Mouse (Mus musculus): ENCODE data around the gene Ric8b. TPM values are rescaled to one million over a fixed set of nuclear protein-coding genes. Genes with fewer than 3 reads are reported as not detected.

Gene Ric8b
- total RNA-seq, 4 experiments from 2014 or later: 36.0 to 50.3 (median 38.3) TPM

DNA sequence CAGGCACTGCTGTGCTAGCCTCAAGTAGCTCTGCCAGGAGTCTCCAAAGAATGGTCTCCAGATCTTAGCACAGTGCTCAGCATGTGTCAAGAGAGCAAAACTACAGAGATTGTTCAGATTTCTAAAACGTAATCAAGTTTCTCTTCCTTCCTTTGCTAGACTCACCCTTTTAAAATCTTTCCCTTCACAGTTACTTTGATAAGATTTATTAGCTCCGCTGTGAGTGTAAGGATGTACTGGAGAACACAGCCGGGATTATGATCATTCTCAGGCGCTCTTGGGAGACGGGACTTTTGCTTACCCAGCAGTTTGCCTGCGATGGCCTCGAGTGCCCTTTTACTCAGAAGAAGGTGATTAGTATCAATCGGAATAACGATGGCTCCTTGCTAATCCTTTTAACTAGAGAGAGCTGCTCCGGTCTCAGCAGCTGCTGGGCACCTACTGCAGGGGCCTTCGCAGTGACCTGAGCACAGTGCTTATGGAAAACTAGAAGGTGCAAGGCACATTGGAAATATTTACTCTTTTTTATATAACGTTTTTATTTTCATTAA, 43.0 kb downstream of the Ric8b start:
- no peak for DNase-seq (ENCODE audit: low spot score in 2 of 2)

DNA sequence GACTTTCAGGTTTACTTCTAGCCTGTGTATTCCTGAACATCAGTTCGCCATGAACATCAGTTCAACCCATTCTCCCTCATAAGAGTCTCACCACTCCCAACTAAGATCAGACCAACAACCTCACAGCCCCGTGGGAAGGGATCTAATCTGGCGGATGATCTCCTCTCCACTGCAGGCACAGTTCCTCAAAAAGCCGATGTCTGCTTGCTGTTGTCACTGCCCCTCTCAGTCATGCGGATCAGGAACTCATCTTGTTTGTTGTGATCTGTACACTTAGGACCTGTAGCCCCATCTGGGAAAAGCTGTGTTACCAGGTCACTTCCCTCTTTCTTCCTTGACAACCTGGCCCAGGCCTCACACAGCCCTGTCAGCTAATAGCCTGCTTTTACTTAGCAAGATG, 45.7 kb downstream of the Ric8b start:
- DNase-seq (ENCODE audit: low spot score in 2 of 2): no peak

DNA sequence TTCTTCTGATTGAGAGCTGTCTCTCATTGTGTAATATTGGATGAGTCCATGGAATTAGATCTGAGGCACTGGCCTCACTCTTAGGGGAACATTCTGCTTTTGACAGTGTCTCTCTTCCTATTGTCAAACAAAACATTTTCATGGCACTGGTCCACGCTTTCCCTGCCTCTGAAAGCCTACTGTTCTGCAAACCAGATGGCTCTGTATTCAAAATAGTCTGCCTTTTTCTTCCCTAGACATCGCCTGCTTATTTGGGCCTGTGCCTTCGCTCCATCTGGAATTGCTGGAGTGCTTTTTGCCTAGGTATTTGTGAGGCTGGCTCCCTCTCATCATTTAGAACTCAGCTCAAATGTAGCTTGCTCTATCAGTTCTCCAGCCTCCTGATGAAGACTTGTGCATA, 46.3 kb downstream of the Ric8b start:
- no peak for DNase-seq (ENCODE audit: low spot score in 2 of 2)

DNA sequence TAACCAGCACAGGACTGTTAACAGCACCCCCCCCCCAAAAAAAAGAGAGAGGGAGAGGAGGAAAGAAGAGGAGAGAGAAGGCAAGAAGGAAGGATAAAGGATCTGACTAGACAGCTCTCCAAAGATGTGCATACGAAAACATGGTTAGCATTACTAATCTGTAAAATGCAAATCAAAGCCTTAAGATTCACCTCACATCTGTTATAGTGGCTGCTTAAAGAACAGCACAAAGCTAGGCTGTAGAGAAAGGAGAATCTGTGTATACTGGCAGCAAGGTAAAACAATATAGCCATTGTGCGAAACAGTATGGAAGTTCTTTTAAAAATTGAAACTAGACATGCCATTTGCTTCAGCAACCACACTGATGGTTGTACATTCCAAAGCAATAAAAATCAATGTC, 49.1 kb downstream of the Ric8b start:
- DNase-seq (ENCODE audit: low spot score in 2 of 2): no peak

DNA sequence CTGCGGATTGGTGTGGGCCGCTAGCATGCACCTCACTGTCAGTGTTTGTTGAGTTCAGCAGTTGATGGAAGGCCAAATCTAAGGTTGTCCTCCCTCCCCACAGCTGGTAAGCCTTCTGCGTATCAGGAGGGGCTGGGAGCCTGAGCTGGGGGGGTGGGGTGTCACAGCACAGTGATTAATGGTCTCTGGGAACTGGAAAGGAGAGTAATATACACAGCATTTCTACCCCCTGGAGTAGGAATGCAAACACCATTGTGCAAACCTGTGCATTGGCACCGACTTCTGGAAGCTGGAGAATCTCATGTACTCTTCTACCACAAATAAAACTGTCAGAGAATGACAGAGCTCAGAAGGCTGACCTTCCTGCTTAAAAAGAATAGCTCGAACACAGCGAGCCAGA, 50.2 kb downstream of the Ric8b start:
- DNase-seq (ENCODE audit: low spot score in 2 of 2): peak in 1 of 2 experiments; percentile 13

DNA sequence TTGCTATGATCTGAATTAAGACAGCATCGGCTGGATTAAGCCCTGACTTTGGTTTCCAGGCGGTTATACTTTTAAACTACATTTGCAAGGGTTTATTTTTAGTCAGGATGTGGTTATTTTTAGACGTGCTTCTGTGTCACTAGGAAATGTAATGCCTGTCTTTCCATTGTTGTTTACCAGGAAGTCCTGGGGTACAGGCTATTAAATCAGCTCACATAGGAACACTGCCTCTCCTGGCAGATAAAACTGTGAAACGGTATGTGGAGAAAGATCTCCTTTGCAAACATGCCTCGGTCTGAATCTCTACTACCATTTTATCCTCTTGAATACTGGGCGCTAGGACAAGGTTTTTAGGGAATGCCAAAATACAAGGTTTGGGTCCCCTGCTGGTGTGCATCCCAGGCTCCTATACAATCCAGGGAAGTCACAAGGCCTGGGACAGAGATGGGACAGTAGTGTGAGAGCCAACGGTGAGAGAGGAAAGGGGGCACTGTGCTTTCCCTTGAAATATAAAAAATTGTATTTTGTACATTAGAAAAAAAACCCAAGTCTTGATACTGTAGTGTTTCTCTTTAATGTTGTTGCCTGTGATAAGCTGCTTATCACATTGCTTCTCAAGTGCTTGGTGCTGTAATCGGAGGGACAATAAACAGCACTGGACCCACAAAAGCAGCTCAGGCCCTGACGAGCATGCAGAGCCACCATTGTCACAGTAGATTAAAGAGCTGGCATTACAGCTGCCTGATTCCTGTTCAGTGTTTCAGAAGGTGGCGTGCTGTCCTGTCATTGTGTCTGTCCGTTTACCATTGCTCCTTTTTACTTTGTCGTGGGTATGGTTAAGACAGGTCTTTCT, 51.7 kb downstream of the Ric8b start:
- DNase-seq (ENCODE audit: low spot score in 2 of 2): no peak

DNA sequence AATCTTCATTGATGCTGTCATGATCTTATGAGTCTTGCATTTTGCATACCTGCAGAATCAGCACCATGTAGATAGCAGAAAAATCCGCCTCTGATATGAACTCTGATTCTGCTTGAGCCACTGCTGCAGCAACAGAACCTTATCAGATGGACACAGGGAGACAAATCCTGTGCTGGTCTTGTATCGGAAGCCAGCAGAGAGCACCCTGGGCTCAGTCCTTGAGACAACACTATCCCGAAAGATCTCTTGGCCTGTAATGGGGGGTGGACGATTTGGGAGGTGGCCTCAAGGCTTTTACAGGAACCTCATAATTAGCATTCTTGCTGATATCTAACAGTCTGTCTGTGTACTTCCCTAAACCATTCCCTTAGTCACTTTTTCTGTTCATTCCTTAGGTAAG, 57.8 kb downstream of the Ric8b start:
- DNase-seq (ENCODE audit: low spot score in 2 of 2): no peak

DNA sequence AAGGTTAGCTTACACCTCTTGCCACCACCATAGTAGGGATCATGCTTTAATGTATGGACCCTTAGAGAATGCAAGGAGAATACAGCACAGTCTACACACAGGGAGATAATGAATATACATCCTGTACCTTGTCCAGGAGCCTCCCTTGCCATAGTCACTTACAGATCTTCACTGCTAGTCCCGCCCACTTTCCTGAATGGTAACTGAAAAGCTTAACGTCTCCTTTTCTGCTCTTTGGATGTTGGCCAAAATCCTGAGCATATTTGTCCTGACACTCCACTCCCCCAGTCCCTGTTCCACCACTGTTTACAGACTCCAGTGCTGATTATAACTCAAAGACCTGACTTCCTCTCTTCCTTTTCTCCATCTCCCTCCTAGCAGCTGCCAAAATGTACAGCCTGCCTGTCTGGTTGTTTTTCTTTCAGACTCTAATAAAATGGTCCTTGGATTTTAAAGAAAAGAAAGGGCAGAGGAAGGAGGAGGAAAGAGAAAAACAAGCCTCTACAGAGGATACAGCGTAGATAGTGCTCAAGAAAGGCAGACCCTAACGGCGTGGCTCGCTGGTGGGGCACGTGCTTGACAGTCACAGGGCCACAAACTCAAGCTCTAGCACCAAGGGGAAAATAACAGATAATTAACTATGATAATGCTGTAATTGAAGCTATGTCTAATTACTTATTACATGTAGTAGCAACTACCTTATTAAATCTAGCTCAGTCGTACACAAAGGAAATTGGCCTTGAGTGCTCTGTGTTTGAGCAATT, 59.4 kb downstream of the Ric8b start:
- DNase-seq (ENCODE audit: low spot score in 2 of 2): no peak

DNA sequence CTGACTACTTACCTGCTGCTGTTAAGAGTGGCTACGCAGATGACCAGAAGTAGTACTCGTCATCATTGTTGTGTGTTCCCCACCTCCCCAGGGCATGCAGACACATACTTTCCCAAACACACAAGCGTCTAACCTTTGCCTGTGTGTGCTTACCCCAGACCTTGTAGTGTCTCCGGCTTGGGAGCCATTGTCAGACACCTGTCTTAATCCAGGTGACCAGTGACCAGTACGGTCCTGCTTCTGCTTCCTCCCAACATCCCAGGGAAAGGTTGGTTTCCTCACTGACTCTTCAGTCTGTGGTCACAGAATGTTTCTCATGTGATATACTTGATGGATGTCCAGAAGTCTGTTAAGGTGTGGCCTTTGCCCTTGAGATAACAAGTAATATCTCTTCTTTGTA, 62.9 kb downstream of the Ric8b start:
- no peak for DNase-seq (ENCODE audit: low spot score in 2 of 2)

DNA sequence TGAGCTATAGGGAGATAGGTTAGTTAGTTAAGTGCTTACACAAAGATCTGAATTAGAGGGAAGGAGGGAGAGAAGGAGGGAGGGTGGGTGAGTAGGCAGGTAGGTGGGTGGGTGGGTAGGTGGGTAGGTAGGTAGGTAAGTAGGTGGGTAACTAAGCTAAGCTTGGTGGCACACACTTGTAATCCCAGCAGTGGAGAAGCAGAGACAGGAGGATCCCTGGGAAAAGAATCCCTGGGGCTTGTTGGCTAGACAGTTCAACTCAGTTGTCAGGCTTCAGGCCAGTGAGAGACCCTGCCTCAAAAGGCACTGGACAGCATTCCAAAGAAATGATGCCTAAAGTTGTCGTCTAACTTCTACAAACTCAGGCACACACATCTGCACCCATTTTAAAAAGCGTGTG, 64.0 kb downstream of the Ric8b start:
- DNase-seq (ENCODE audit: low spot score in 2 of 2): no peak

DNA sequence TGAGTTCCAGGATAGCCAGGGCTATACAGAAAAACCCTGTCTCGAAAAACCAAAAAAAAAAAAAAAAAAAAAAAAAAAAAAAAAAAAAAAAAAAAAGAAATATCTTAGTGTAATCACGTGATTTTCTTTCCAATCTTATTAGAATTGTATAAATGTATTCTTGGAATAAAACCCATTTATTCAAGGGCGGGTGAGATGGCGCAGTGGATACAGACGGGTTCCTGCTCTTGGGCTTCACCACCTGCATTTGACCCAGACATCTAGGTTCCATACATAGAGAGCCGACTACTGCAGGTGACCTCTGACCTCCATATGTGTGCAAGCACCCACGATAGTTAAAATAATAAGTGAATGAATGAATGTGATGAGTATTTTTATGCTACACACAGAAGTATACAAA, 65.3 kb downstream of the Ric8b start:
- no peak for DNase-seq (ENCODE audit: low spot score in 2 of 2)

DNA sequence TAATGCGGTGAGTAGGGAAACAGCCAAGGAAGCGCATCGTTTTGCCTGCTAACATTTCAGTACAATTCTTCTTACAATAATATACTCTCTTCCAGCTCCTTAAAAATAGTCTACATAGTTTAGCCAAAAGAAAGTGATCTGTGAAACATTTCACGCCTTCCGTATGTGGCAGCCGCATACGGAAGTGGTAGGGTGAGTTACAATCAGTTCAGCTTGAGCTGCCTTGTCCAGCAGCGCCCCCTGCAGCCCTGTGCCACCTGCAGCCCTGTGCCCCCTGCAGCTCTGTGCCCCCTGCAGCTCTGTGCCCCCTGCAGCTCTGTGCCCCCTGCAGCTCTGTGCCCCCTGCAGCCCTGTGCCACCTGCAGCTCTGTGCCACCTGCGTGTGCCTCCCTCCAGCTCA, 68.5 kb downstream of the Ric8b start:
- peak; percentile 44 to 59 for DNase-seq (ENCODE audit: low spot score in 2 of 2)

DNA sequence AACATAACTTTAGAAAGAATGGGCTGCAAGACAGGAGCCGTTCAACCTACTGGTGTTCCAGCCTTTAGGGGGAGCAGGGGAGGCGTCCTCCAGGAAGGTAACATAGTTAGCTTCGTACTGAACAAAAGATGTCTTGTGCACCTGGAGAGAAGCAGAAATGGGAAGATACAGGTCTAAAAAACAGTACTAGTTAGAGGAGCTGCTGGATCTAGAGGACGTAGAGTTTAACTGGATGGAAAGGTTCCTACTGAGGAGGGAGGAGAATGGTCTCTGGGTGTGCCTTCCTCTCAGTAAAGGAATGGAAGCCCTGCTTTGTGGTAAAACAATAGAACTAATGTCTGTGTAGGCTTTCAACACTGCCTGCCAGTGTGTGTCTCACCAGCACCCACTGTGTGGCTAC, 70.2 kb downstream of the Ric8b start:
- no peak for DNase-seq (ENCODE audit: low spot score in 2 of 2)

DNA sequence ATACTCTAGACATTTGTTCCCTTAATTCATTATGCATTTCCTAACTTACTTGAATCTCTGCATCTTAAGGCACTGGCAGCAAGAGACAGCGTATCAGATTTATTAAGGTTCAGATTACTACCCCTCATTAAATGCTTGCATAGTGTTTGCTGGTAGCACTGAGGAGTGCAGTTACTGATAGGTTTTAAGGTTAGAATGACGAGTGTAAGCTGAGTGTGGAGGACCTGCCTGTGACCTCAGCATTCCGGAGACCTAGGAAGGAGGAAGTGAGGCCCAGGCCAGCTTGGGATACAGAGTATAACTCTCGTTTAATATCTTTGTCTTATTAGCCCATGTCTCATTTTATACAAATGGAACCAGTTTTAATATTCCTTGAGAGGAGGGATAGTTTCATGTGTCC, 71.2 kb downstream of the Ric8b start:
- DNase-seq (ENCODE audit: low spot score in 2 of 2): no peak

DNA sequence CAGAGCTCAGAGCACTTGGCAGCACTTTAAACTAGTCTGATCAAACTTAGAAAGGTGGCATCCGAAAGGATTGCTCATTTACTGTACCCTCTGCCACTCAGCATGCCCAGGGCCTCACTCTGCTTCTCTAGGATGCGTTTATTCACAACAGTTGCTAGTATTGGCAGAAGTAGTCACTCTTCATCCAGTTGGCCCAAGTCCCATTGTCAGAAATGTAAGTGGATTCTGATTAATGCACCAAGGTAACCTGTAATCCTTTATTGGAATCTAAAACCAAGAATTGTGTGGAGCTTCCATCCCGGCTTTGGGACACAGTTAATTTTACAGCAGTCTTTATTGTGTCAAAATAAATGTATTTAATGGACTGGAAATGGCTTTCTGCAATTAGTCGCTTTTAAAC, 76.9 kb downstream of the Ric8b start:
- DNase-seq (ENCODE audit: low spot score in 2 of 2): no peak

DNA sequence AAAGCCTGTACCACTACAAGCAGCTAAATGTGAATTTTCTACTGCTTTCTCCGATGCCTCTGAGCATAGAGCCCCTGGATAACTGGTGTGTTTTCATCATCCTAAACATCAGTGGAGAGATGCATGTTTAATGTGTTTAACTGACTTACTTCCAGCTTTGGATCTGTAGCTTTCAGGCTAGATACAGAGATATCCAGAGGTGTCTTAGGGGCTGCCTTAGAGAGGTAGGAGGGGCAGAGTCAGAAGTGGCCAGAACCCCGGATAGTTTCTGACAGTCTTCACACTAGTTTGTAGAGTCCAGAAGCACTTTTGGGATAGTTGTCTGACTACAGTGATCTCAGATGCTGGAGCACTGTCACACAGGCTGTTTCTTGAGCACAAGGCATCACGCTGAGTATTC, 77.6 kb downstream of the Ric8b start:
- DNase-seq (ENCODE audit: low spot score in 2 of 2): no peak

DNA sequence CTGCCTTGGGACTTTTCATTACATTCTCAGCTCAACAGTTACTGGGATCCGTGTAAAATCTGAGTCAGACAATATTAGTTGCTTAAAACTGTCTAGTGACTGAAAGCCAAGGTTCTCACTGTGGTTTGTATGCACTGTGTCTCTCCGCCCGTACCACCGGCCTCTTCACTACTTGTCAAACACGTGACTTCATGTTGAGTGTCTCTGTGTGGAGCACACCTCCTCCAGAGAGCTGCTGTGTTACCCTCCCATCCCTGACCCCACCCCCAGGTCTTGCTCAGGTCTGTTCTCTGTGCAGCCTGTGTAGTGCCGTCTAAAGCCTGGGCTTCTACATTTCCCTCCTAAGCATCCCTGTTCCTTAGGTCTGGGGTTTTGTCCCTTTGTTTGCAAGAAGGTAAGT, 79.0 kb downstream of the Ric8b start:
- no peak for DNase-seq (ENCODE audit: low spot score in 2 of 2)

DNA sequence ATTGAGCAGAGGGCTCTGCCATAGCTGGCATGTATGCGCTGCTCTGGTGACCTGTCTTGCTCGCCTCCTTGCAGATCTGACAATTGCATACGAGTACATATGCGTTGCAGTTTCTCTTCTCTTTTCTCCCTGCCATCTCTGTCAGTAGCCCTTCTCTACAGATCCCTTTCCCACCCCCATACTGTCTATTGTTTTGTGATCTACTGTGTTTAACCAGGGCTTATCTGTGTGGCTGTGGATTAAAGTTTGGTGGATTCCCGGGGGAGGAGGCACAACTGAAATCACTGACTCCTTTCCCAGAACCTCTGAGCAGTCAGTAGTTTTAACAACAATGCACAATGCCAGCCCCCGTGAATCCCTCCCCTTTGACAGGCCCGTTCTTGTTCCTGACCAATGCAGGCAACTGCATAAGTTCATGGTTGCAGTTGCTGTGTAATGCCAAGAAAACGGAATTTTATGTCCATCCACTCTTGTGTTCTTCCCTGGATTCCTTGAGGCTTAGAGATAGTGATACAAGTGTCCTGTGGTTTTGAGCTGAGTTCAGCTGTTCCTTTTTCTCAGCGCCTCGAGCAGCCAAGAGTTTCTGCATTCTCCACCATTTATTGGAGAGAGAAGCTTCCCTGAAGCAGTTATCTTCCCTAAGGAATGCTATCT, 80.3 kb downstream of the Ric8b start:
- DNase-seq (ENCODE audit: low spot score in 2 of 2): no peak

DNA sequence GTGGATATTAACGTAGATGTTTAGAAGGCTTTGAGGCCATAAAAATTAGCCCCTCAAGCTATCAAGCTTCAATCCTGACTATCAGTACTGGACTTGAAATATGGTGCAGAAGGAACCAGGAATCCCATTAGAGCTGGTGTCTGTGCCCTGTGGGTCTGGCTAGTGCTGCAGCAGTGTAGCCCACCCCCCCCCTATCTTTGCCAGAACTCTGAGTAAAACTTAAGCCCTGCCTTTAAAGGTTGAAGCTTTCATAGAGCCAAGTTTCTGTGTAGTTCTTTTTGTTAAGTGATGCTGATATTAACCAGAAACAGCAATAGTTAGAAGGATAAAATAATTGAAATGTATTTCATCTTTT, 80.8 kb downstream of the Ric8b start:
- no peak for DNase-seq (ENCODE audit: low spot score in 2 of 2)

DNA sequence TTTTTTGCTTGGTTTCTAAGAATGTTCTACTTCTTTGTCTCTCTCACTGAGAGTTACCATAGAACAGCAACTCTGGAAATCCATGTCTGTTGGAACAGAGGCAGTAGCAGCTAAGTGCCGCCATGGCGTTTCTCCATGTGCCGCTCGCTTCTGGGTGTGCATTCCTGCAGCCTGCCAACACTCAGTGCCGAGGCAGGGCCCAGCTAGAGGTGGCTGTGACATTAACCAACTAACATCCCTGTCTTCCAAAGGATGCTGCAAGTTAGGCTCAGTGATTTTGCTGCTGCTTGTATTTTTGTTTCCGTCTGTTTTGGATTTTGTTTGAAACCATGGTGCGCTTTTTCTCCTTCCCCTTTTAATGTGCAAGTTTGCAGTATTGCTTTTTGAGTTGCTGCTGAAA, 84.5 kb downstream of the Ric8b start:
- DNase-seq (ENCODE audit: low spot score in 2 of 2): peak; percentile 32 to 37

DNA sequence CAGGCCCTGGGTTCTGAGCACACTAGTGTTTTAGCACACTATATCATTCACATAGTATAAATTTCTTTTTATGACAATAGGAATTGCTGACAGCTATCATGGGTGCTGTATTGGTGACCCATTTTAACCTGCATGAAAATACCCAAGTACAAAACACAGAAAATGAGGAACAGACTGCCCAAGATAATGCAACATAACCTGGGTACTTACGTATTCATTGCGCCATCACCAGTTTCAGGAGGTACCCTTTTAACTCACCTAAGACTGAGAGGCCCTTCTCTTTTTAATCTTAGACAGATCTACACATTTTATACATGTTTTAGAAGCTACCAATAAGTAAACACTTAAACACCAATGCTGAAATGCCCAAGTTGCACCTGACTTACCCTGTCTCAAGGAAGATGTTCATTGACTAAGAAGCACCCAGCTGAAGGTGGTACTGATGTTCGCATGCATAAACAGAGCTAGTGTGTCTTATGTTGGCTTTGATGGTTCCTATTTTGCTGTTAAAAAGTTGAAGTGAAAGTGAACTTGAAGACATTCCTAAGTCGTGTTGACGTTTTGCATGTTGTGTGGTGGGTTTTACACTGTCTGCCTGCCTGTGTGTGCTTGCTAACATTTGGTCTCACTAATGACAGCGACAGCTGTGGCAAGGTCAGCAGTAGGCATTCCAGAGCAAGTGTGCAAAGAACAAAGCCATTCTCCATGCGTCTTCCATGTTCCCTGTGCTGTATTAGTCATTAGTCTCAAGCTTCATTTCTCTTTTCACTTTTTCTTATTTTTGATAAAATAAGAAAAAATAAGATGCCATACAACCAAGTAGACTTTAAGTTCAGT, 86.0 kb downstream of the Ric8b start:
- DNase-seq (ENCODE audit: low spot score in 2 of 2): no peak

Measured in gastrocnemius, adult 8-10 months (tissue).